Mouse (Mus musculus) bone marrow macrophage, adult 2 months (primary cell): ENCODE results near the gene Jazf1.

Experiments
- CTCF ChIP-seq: IDR thresholded peaks from 2 replicates; pipeline ENCODE4 v1.5.1; 2012; ENCODE audit warnings: low read depth, mild to moderate bottlenecking, low read length, moderate library complexity
- POLR2A ChIP-seq: IDR thresholded peaks from 2 replicates; pipeline ENCODE4 v1.6.1; 2012; ENCODE audit warnings: mild to moderate bottlenecking, low read depth, low read length, borderline replicate concordance

DNA sequence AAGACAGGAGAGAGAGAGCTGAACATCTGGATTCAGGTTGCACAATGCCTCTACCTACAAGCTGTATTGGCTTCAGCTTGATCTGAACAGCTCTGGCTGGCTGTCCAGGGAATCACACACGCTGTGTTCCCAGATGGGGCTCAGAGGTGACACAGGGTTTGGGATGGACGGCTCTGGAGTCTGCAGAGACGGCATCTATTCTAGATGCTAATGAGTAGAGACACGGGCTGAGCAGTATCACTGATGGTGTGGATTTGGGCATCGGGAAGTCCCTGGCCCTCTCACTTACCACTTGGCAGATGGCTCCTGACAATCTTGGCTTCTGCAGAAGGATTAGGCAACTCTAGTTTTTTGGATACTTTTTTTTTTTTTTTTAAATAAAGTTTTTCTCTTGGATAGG is 161.6 kb downstream of the Jazf1 start:
- TF ChIP-seq CTCF (no peak), POLR2A (no peak)
